Mouse (Mus musculus) cerebellum, adult 18-20 months (tissue): ENCODE measurements around the gene 1700123O20Rik.
A peak's percentile ranks its signal among the peaks of the same experiment; 100 is the strongest.

Experiments used
- DNase-seq, 2 experiments: peaks; one replicate each; pipeline ENCODE4 v3.0.0; 2021

The 1700123O20Rik gene

GRCm38 (mm10) chr14:54727565-54727964, 41.5 kb downstream of the 1700123O20Rik start:
- no peak for DNase-seq

- DNase-seq, result peak; percentile 45 to 53
Measured at GRCm38 (mm10) chr14:54728823-54729653, 43.0 kb downstream of the 1700123O20Rik start.

- peak; percentile 61 to 67 for DNase-seq
Measured at GRCm38 (mm10) chr14:54730305-54730704, 44.3 kb downstream of the 1700123O20Rik start.

GRCm38 (mm10) chr14:54732206-54732605, 46.2 kb downstream of the 1700123O20Rik start:
- no peak for DNase-seq

GRCm38 (mm10) chr14:54734004-54734403, 48.0 kb downstream of the 1700123O20Rik start:
- no peak for DNase-seq

- no peak for DNase-seq
Measured at GRCm38 (mm10) chr14:54735221-54735620, 49.2 kb downstream of the 1700123O20Rik start.

- DNase-seq, result no peak
Measured at GRCm38 (mm10) chr14:54736555-54737552, 50.8 kb downstream of the 1700123O20Rik start.

GRCm38 (mm10) chr14:54737634-54738033, 51.6 kb downstream of the 1700123O20Rik start:
- peak; percentile 68 to 72 for DNase-seq
